Mouse (Mus musculus): ENCODE measurements around the gene Eif4b. TPM values are rescaled to one million over a fixed set of nuclear protein-coding genes. Genes with fewer than 3 reads are reported as not detected.
A peak's percentile ranks its signal among the peaks of the same experiment; 100 is the strongest.

The Eif4b gene
- polyA plus RNA-seq, 1 experiment from 2014 or later = 130 TPM

- peaks cover 21% of the 10 kb centered on the region for H3K4me1 ChIP-seq
- H3K36me3 ChIP-seq = peaks cover 99% of the 10 kb centered on the region
- H3K4me3 ChIP-seq (replicated peaks) = no peak overlapping the region
- no peak overlapping the region for H3K27ac ChIP-seq
- no peak for ATAC-seq (replicated peaks; ENCODE audit: low FRiP score)
- WGBS = 74% methylated on average over 9 of the region's 9 CpGs
- H3K27me3 ChIP-seq = no peaks in the 10 kb centered on the region
- H3K9ac ChIP-seq = no peak overlapping the region
- H3K9me3 ChIP-seq (replicated peaks) = no peaks in the 10 kb centered on the region
- no peak overlapping the region for H3K4me2 ChIP-seq
Measured at GRCm38 (mm10) chr15:102115731-102116231, 42.2 kb downstream of the Eif4b start.

GRCm38 (mm10) chr15:102116753-102117415, 43.3 kb downstream of the Eif4b start:
- no peak for ATAC-seq (replicated peaks; ENCODE audit: low FRiP score)
- peaks cover 99% of the 10 kb centered on the region for H3K36me3 ChIP-seq

GRCm38 (mm10) chr15:102117461-102118443, 44.2 kb downstream of the Eif4b start:
- H3K4me1 ChIP-seq = peaks cover 10% of the 10 kb centered on the region; the same call in 1 of the 2 replicates
- H3K36me3 ChIP-seq = peaks cover 99% of the 10 kb centered on the region
- H3K27me3 ChIP-seq = no peaks in the 10 kb centered on the region
- no peak overlapping the region for H3K9ac ChIP-seq
- 61% methylated on average over 19 of the region's 19 CpGs for WGBS
- H3K9me3 ChIP-seq (replicated peaks) = no peaks in the 10 kb centered on the region
- peak overlapping the region; percentile 45; the same call in 1 of the 2 replicates for H3K27ac ChIP-seq
- ATAC-seq (replicated peaks; ENCODE audit: low FRiP score) = peak; percentile 52; the same call in 1 of the 2 replicates
- H3K4me2 ChIP-seq = no peak overlapping the region
- H3K4me3 ChIP-seq (replicated peaks) = no peak overlapping the region

More at GRCm38 (mm10) chr15:102116753-102117415, 43.3 kb downstream of the Eif4b start:
- Histone ChIP-seq H3K4me2 (no peak overlapping the region), H3K4me3 (replicated peaks) (no peak overlapping the region), H3K9me3 (replicated peaks) (no peaks in the 10 kb centered on the region), H3K27ac (0 out of 2 replicates have a peak overlapping the region, but pooled peaks have one; percentile 45), H3K4me1 (peaks cover 10% of the 10 kb centered on the region; the same call in 1 of the 2 replicates), H3K27me3 (no peaks in the 10 kb centered on the region), H3K9ac (no peak overlapping the region)
- 71% methylated on average over 11 of the region's 11 CpGs for WGBS

- H3K4me1 ChIP-seq = 0 out of 2 replicates have a peak, but pooled peaks cover 7% of the 10 kb centered on the region
- H3K9ac ChIP-seq = no peak overlapping the region
- H3K27me3 ChIP-seq = no peaks in the 10 kb centered on the region
- 89% methylated on average over 4 of the region's 4 CpGs for WGBS
- ATAC-seq (replicated peaks; ENCODE audit: low FRiP score) = no peak
- H3K36me3 ChIP-seq = peaks cover 95% of the 10 kb centered on the region
- 0 out of 2 replicates have a peak overlapping the region, but pooled peaks have one; percentile 45 for H3K27ac ChIP-seq
- no peak overlapping the region for H3K4me3 ChIP-seq (replicated peaks)
- H3K4me2 ChIP-seq = no peak overlapping the region
- no peaks in the 10 kb centered on the region for H3K9me3 ChIP-seq (replicated peaks)
Measured at GRCm38 (mm10) chr15:102118591-102118990, 45.0 kb downstream of the Eif4b start.

- Histone ChIP-seq H3K27ac (no peak overlapping the region), H3K27me3 (no peaks in the 10 kb centered on the region), H3K4me2 (no peak overlapping the region), H3K4me1 (0 out of 2 replicates have a peak, but pooled peaks cover 7% of the 10 kb centered on the region), H3K9ac (no peak overlapping the region), H3K4me3 (replicated peaks) (no peak overlapping the region), H3K36me3 (peaks cover 90% of the 10 kb centered on the region), H3K9me3 (replicated peaks) (no peaks in the 10 kb centered on the region)
- WGBS = 71% methylated on average over 8 of the region's 8 CpGs
- ATAC-seq (replicated peaks; ENCODE audit: low FRiP score) = no peak
Measured at GRCm38 (mm10) chr15:102119121-102119830, 45.7 kb downstream of the Eif4b start.

- no peak overlapping the region for H3K4me2 ChIP-seq
- H3K27me3 ChIP-seq = no peaks in the 10 kb centered on the region
- no peak overlapping the region for H3K9ac ChIP-seq
- H3K27ac ChIP-seq = no peak overlapping the region
- 0 out of 2 replicates have a peak, but pooled peaks cover 7% of the 10 kb centered on the region for H3K4me1 ChIP-seq
- H3K4me3 ChIP-seq (replicated peaks) = no peak overlapping the region
- no peak for ATAC-seq (replicated peaks; ENCODE audit: low FRiP score)
- peaks cover 90% of the 10 kb centered on the region for H3K36me3 ChIP-seq
- H3K9me3 ChIP-seq (replicated peaks) = no peaks in the 10 kb centered on the region
- WGBS = 89% methylated on average over 2 of the region's 2 CpGs
Measured at GRCm38 (mm10) chr15:102119831-102120170, 46.2 kb downstream of the Eif4b start.

- no peak for ATAC-seq (replicated peaks; ENCODE audit: low FRiP score)
- Histone ChIP-seq H3K4me2 (no peak overlapping the region), H3K9me3 (replicated peaks) (no peaks in the 10 kb centered on the region), H3K4me1 (0 out of 2 replicates have a peak, but pooled peaks cover 7% of the 10 kb centered on the region), H3K36me3 (peaks cover 90% of the 10 kb centered on the region), H3K4me3 (replicated peaks) (no peak overlapping the region), H3K9ac (no peak overlapping the region), H3K27me3 (no peaks in the 10 kb centered on the region), H3K27ac (no peak overlapping the region)
- WGBS = 80% methylated on average over 5 of the region's 5 CpGs
Measured at GRCm38 (mm10) chr15:102120530-102120929, 47.0 kb downstream of the Eif4b start.

- no peaks in the 10 kb centered on the region for H3K9me3 ChIP-seq (replicated peaks)
- H3K4me2 ChIP-seq = no peak overlapping the region
- peak overlapping the region; percentile 64; the same call in 1 of the 2 replicates for H3K27ac ChIP-seq
- no peak overlapping the region for H3K9ac ChIP-seq
- H3K4me3 ChIP-seq (replicated peaks) = no peak overlapping the region
- H3K4me1 ChIP-seq = peaks cover 9% of the 10 kb centered on the region; the same call in 1 of the 2 replicates
- peaks cover 87% of the 10 kb centered on the region for H3K36me3 ChIP-seq
- ATAC-seq (replicated peaks; ENCODE audit: low FRiP score) = no peak
- WGBS = 48% methylated on average over 2 of the region's 2 CpGs
- H3K27me3 ChIP-seq = no peaks in the 10 kb centered on the region
Measured at GRCm38 (mm10) chr15:102126303-102126702, 52.7 kb downstream of the Eif4b start.

GRCm38 (mm10) chr15:102133314-102133713, 59.7 kb downstream of the Eif4b start:
- H3K4me2 ChIP-seq = no peak overlapping the region
- no peak overlapping the region for H3K27ac ChIP-seq
- H3K9me3 ChIP-seq (replicated peaks) = no peaks in the 10 kb centered on the region
- H3K4me3 ChIP-seq (replicated peaks) = no peak overlapping the region
- WGBS = 89% methylated on average over 9 of the region's 9 CpGs
- no peaks in the 10 kb centered on the region for H3K27me3 ChIP-seq
- no peak for ATAC-seq (replicated peaks; ENCODE audit: low FRiP score)
- H3K9ac ChIP-seq = no peak overlapping the region
- peaks cover 23% of the 10 kb centered on the region for H3K4me1 ChIP-seq
- peaks cover 51% of the 10 kb centered on the region for H3K36me3 ChIP-seq

- Histone ChIP-seq H3K4me2 (no peak overlapping the region), H3K9ac (no peak overlapping the region), H3K36me3 (peaks cover 37% of the 10 kb centered on the region), H3K4me3 (replicated peaks) (no peak overlapping the region), H3K27ac (no peak overlapping the region), H3K4me1 (peaks cover 23% of the 10 kb centered on the region), H3K9me3 (replicated peaks) (no peaks in the 10 kb centered on the region), H3K27me3 (no peaks in the 10 kb centered on the region)
- no peak for ATAC-seq (replicated peaks; ENCODE audit: low FRiP score)
- WGBS = 87% methylated on average over 2 of the region's 2 CpGs
Measured at GRCm38 (mm10) chr15:102134709-102135108, 61.1 kb downstream of the Eif4b start.

- peak overlapping the region; percentile 95 for H3K4me3 ChIP-seq (replicated peaks)
- WGBS = 1% methylated on average over 35 of the region's 35 CpGs
- H3K27me3 ChIP-seq = no peaks in the 10 kb centered on the region
- H3K36me3 ChIP-seq = peaks cover 28% of the 10 kb centered on the region
- H3K4me1 ChIP-seq = peaks cover 23% of the 10 kb centered on the region
- H3K4me2 ChIP-seq = peak overlapping the region; percentile 85
- H3K9ac ChIP-seq = peak overlapping the region; percentile 78
- H3K27ac ChIP-seq = peak overlapping the region; percentile 82
- H3K9me3 ChIP-seq (replicated peaks) = no peaks in the 10 kb centered on the region
- peak; percentile 75 for ATAC-seq (replicated peaks; ENCODE audit: low FRiP score)
Measured at GRCm38 (mm10) chr15:102135522-102136128, 62.1 kb downstream of the Eif4b start.
